Mouse (Mus musculus): ENCODE results near the gene Gm136.
"Not testable (repeated sequence)": the region's sequence is repeated elsewhere in the genome, so short reads cannot be mapped to it uniquely, and the experiment has no call there.

The Gm136 gene

GRCm38 (mm10) chr4:34756163-34756562 lies at the start of gene Gm136:
TSS of gene Gm136 (minus strand) at chr4:34756263.
- DNase-seq (ENCODE audit: extremely low read depth, low read depth, low spot score), result no peak

- no peak for DNase-seq (ENCODE audit: extremely low read depth, low read depth, low spot score)
Measured at GRCm38 (mm10) chr4:34801166-34802034, 45.3 kb upstream of the Gm136 start.

GRCm38 (mm10) chr4:34798005-34798404 lies 41.9 kb upstream of the Gm136 start:
- no peak for DNase-seq (ENCODE audit: extremely low read depth, low read depth, low spot score)

GRCm38 (mm10) chr4:34797294-34797983 lies 41.4 kb upstream of the Gm136 start:
- DNase-seq (ENCODE audit: extremely low read depth, low read depth, low spot score), result no peak

- no peak for DNase-seq (ENCODE audit: extremely low read depth, low read depth, low spot score)
Measured at GRCm38 (mm10) chr4:34796294-34796693, 40.2 kb upstream of the Gm136 start.

- no peak for DNase-seq (ENCODE audit: extremely low read depth, low read depth, low spot score)
Measured at GRCm38 (mm10) chr4:34786476-34786875, 30.4 kb upstream of the Gm136 start.

GRCm38 (mm10) chr4:34785646-34786045 lies 29.6 kb upstream of the Gm136 start:
- DNase-seq (ENCODE audit: extremely low read depth, low read depth, low spot score), result no peak

GRCm38 (mm10) chr4:34784865-34785264 lies 28.8 kb upstream of the Gm136 start:
- DNase-seq (ENCODE audit: extremely low read depth, low read depth, low spot score), result no peak

- no peak for DNase-seq (ENCODE audit: extremely low read depth, low read depth, low spot score)
Measured at GRCm38 (mm10) chr4:34782730-34783129, 26.7 kb upstream of the Gm136 start.

GRCm38 (mm10) chr4:34777677-34778527 lies 21.8 kb upstream of the Gm136 start, which contains the start of gene Smim8:
TSS of gene Smim8 (minus strand) at chr4:34778423.
- no peak for DNase-seq (ENCODE audit: extremely low read depth, low read depth, low spot score)

GRCm38 (mm10) chr4:34771652-34772371 lies 15.7 kb upstream of the Gm136 start:
- DNase-seq (ENCODE audit: extremely low read depth, low read depth, low spot score), result no peak

GRCm38 (mm10) chr4:34749236-34749635 lies 6.8 kb downstream of the Gm136 start:
- no peak for DNase-seq (ENCODE audit: extremely low read depth, low read depth, low spot score)

GRCm38 (mm10) chr4:34734461-34734860 lies 21.6 kb downstream of the Gm136 start:
- DNase-seq (ENCODE audit: extremely low read depth, low read depth, low spot score), result no peak

GRCm38 (mm10) chr4:34733415-34733814 lies 22.6 kb downstream of the Gm136 start:
- DNase-seq (ENCODE audit: extremely low read depth, low read depth, low spot score), result not testable (repeated sequence)

GRCm38 (mm10) chr4:34729851-34730341 lies 26.2 kb downstream of the Gm136 start, which contains the start of gene Cfap206:
TSS of gene Cfap206 (minus strand) at chr4:34730206.
- no peak for DNase-seq (ENCODE audit: extremely low read depth, low read depth, low spot score)

- DNase-seq (ENCODE audit: extremely low read depth, low read depth, low spot score), result not testable (repeated sequence)
Measured at GRCm38 (mm10) chr4:34725710-34726109, 30.4 kb downstream of the Gm136 start.

- DNase-seq (ENCODE audit: extremely low read depth, low read depth, low spot score), result no peak
Measured at GRCm38 (mm10) chr4:34724306-34724705, 31.8 kb downstream of the Gm136 start.

- no peak for DNase-seq (ENCODE audit: extremely low read depth, low read depth, low spot score)
Measured at GRCm38 (mm10) chr4:34723186-34723585, 32.9 kb downstream of the Gm136 start.

GRCm38 (mm10) chr4:34720127-34720895 lies 35.8 kb downstream of the Gm136 start:
- DNase-seq (ENCODE audit: extremely low read depth, low read depth, low spot score), result no peak

Data from fat pad, adult 2 months (tissue).